Mouse (Mus musculus) right cerebral cortex, postnatal 14 days (tissue): ENCODE measurements at regions not wholly inside any gene's neighbourhood (a gene's known extent, or its start where the extent isn't known, plus 50 kb on each side); places are given as distances from the start of the nearest gene placed in this dataset.
"Not testable (repeated sequence)": the region's sequence is repeated elsewhere in the genome, so short reads cannot be mapped to it uniquely, and the experiment has no call there.

ENCODE experiments used
- DNase-seq: peaks from one replicate; pipeline ENCODE4 v3.0.0; 2022

- DNase-seq, result no peak
These were observed 203.4 kb upstream of the Tbl1x start for GRCm38 (mm10) chrX:77307374-77307773.

DNA sequence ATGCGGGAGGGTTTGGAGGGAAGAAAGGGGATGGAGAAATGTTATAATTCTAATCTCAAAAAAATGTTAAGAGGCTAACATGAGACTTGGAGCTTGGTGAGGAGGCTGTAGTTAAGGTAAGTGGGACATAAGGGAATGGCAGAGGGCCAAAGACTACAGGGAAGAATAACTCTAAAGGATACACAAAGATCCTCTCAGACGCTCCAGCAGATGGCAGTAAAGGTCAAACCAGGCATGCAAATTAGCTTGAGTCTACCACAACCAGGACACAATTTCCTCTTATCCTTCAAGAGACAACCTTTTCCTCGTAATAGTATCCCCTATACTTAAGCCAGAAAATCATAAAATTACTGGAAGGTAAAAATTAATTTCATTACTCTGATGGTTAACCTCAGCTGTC is 196.4 kb upstream of the Tbl1x start:
- DNase-seq, result no peak

DNA sequence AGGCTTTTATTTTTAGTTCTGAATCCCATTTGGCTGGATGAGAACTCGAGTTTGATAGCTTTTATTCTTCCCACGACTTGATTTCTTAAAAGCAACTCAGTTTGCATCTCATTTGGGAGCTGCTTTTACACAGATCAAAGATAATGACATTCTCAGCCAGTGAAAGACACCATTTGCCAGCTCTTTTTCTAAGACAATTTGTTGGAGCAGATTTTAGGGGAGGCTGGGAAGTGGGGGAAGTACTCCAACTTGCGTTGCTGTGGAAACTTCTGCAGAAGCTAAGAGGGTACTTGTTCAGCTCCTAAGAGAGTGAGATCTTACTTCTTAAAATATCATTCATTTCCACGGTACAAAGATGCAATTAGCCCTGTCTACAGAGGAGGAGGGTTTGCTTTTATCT is 187.2 kb upstream of the Tbl1x start:
- DNase-seq, result no peak

- DNase-seq, result no peak
These were observed 157.6 kb upstream of the Tbl1x start for GRCm38 (mm10) chrX:77353181-77353580.

DNA sequence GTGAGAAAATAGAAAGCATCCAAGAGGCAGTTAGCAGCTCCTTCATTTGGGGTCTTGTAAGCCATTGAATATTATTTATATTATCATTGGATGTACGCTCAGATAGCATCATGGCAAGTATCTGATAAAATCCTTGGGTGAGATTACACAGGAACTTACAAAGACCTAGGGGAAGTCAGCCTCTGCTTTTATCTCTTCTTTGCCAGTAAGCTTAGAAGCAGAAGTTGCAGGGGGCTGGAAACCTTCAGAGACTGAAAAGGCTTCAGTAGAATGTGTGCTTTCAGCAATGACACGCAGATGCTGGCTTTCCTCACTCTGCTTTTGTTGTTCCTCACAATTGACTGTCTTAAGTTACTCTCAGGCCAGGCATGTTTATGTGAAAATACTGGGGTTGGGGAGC is 150.3 kb upstream of the Tbl1x start:
- no peak for DNase-seq

- DNase-seq, result no peak
These were observed 149.7 kb upstream of the Tbl1x start for GRCm38 (mm10) chrX:77361106-77361505.

DNA sequence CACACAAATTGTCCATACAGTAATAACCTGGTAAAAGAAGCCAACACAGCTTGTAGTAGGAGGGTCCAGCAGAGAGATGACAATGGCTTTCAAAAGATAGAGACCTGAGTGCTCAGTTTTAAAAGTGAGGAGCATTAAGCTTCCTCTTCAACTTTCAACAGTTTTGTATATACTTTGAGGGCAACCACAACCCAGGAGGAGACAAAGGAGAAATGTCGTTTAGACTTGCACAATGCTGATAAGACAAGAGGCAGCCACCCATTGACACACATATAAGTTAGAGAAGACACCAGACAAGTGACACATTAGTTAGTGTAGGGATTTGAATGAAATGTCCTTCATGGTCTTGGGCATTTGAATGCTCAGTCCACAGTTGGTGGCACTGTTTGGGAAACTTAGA is 147.2 kb upstream of the Tbl1x start:
- no peak for DNase-seq

DNA sequence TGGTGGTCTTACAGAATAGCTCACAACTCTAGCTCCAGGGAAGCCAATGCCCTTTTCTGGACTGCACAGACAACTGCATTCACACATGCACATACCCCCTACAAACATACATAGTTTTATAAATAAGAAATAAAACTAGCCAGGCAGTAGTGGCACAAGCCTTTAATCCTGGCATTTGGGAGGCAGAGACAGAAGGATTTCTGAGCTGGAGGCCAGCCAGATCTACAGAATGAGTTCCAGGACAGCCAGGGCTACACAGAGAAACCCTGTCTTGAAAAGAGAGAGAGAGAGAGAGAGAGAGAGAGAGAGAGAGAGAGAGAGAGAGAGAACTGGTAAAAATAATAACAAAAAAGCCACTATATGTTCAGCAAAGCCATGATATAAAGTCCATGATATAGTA is 143.5 kb upstream of the Tbl1x start:
- DNase-seq, result no peak

DNA sequence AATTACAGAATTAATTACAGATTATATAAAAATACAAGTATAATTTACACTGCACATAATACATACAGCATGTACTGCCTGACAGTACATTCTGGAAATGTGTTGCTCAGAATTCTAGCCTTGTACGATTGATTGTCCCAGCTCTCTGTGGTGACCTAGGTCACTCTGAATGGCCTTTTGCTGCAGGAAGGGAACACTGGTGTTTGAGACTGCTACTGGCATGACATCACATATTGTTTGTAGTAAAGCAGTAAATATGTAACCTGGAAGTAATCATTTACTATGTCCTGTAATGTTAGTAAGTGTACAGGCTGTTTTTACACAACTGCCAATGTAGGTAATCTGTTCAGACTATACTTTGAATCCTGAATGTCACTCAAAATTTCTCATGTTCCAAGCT is 123.5 kb upstream of the Tbl1x start:
- DNase-seq, result no peak

- no peak for DNase-seq
These were observed 118.9 kb upstream of the Tbl1x start for GRCm38 (mm10) chrX:77391760-77392446.

- DNase-seq, result no peak
These were observed 103.9 kb upstream of the Tbl1x start for GRCm38 (mm10) chrX:77406896-77407295.

GRCm38 (mm10) chrX:77407925-77408324 is 102.9 kb upstream of the Tbl1x start:
- DNase-seq, result no peak

- DNase-seq, result no peak
These were observed 101.4 kb upstream of the Tbl1x start for GRCm38 (mm10) chrX:77409370-77409769.

- no peak for DNase-seq
These were observed 100.0 kb upstream of the Tbl1x start for GRCm38 (mm10) chrX:77410812-77411211.

DNA sequence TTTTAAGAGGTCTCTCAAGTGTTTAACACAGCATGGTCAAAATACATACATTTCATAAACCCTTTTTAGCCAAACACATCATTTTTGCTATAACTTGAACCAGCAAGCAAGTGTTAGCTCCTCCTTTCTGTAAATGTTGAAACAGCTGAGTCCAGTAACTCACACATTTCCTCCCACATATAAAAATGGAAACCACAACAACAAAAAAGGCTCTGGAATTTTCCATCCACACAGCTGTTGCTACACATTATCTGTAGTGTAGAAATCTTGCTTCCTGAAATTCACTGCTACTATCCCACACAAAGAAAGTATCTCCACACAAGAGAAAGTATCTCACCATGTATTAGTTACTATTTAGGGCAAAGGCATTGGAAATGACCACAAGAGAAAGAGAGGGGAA is 96.7 kb upstream of the Tbl1x start:
- DNase-seq, result no peak

- no peak for DNase-seq
These were observed 93.0 kb upstream of the Tbl1x start for GRCm38 (mm10) chrX:77417766-77418165.

DNA sequence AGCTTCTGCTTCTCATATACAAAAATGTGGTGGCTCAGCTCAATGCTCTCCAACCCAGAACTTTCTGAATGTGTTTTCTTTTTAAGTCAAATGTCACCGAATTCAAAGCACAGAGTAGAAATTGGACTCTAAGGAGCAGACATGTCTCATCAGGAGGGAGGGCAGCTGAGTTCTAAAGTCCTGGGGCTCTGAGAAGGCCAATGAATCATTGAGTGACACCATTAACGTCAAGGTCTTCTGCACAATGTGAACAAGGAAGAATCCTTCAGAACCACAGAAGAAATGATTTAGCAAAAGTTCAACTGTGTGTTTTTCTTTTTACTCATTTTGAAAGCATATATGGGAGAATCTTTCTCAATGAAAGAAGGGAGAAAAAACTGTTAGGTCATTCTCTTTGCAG is 88.6 kb upstream of the Tbl1x start:
- no peak for DNase-seq

DNA sequence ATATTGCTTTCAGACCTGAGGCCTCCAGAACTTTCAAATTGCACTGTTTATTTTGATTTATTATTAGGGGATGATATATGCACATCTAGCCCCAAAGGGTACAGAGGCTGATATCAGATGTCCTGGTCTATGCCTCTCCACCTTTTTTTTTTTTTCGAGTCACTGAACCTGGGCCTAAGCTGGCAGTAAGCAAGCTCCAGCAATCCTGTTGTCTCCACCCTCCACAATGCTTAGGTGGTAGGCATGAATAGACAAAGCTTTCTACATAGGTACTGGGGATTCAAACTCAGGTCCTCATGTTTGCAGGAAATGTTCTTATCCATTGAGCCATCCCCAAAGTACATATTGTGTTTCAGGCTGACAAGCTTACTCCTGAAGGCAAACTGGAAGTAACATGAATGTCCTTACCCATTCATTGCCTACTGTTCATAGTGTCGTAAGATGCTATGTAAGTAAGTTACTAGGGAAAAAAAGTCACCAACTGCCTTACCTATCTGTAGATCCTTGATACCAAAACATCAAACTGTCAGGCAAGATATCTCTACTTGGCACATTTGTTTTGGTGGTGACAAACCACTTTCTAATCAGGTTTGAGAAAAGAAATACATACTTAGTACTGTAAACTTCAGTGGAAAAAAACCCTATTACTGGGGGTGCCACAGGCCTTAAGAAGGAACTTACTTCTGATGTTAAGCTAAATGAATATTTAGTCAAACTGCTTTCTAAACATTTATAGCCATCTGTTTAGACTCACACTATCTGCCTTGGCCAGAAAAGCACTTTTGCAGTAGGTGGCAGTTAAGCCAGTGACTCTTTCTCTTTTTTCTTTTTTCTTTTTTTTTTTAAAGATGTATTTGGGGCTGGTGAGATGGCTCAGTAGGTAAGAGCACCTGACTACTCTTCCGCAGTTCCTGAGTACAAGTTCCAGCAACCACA is 85.8 kb upstream of the Tbl1x start:
- no peak for DNase-seq

GRCm38 (mm10) chrX:77425728-77426102 is 85.1 kb upstream of the Tbl1x start:
- not testable (repeated sequence) for DNase-seq

GRCm38 (mm10) chrX:77426836-77427235 is 84.0 kb upstream of the Tbl1x start:
- not testable (repeated sequence) for DNase-seq

GRCm38 (mm10) chrX:77432001-77432565 is 78.7 kb upstream of the Tbl1x start:
- no peak for DNase-seq

DNA sequence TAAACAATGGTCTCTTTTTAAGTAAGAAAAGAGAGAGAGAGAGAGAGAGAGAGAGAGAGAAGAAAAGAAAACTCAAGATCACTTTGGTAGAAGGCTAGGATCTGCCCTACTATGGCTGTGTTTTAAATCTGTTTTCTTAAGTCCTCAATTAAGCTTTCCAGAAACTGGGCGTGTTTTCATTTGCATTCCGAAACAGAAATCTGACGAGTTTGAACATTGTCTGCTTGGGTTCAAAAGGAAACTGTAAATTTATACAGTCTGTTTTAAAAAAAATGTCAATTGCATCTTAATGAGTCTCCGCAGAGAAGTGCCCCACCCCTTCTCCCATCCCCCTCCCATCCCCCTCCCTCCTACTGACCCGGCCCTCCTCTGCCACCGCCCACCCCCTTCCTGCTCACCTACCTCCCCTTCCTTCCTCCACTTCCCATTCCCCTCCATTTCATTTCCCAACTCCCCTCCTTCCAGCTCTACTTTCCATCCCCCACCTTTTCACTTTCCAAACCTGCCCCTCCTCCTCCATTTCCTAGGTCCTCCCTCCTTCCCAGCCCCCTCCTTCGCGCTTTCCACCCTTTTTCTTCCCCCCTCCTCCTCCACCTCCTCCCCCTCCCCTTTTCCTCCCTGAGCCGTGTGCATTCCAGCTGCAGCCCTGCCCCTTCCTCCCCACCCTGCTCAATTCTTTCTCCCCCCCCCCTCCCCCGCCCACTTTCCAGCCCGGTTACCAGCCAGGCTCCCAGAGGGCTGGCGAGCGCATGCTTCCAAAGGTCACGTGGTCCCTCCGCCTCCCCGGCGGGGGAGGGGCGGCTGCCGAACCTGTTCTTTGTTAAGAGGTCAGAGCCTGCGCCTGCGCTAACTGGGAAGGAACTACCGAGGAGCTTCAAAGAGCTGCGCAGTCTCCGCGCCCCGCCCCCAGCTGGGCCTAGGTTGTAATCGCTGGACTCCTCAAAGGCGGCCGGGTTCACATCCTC is 77.7 kb upstream of the Tbl1x start:
- peak; percentile 94 for DNase-seq

- DNase-seq, result no peak
These were observed 77.0 kb upstream of the Tbl1x start for GRCm38 (mm10) chrX:77433811-77434192.
